Mouse (Mus musculus) forebrain, embryonic 16.5 days (tissue): Measurements from ENCODE around the gene Pcolce. TPM values are rescaled to one million over a fixed set of nuclear protein-coding genes. Genes with fewer than 3 reads are reported as not detected.
"Not testable (repeated sequence)": the region's sequence is repeated elsewhere in the genome, so short reads cannot be mapped to it uniquely, and the experiment has no call there.

Source experiments
- ATAC-seq: fragments of 200-750 bp; cut with Nextera tagmentation; 2 replicates; pipeline ENCODE4 v1.8.0; 2017; ENCODE audit warnings: mild to moderate bottlenecking, moderate library complexity
- H3K27ac ChIP-seq: fragments of 300-500 bp; sonication (generic); 2 replicates; pipeline ENCODE4 v1.5.1; 2014; ENCODE audit warnings: low read length, control low read depth
- H3K27me3 ChIP-seq: fragments of 300-500 bp; sonication (generic); replicated peaks from 2 replicates; pipeline ENCODE4 v1.6.1; 2014; ENCODE audit warnings: low read length; ENCODE audit not compliant: control insufficient read depth, insufficient read depth
- H3K36me3 ChIP-seq: fragments of 300-500 bp; sonication (generic); 2 replicates; pipeline ENCODE4 v1.6.1; 2014; ENCODE audit not compliant: control insufficient read depth, insufficient read depth
- H3K4me1 ChIP-seq: fragments of 300-500 bp; sonication (generic); replicated peaks from 2 replicates; pipeline ENCODE4 v1.6.1; 2014; ENCODE audit warnings: low read length; ENCODE audit not compliant: control insufficient read depth, insufficient read depth
- H3K4me2 ChIP-seq: fragments of 300-500 bp; sonication (generic); 2 replicates; pipeline ENCODE4 v1.6.1; 2014; ENCODE audit warnings: mild to moderate bottlenecking, low read length, control low read depth
- H3K4me3 ChIP-seq: fragments of 300-500 bp; sonication (generic); replicated peaks from 2 replicates; pipeline ENCODE4 v1.5.1; 2014; ENCODE audit warnings: mild to moderate bottlenecking, low read length, control low read depth
- H3K9ac ChIP-seq: fragments of 300-500 bp; sonication (generic); replicated peaks from 2 replicates; pipeline ENCODE4 v1.6.1; 2014; ENCODE audit warnings: low read depth, low read length, control low read depth
- H3K9me3 ChIP-seq: fragments of 300-500 bp; sonication (generic); 2 replicates; pipeline ENCODE4 v1.6.1; 2016; ENCODE audit warnings: low read length; ENCODE audit not compliant: control insufficient read depth
- WGBS: fragments of 180-500 bp; shearing (Covaris S2); extraction: QIAGEN DNeasy Blood & Tissue Kit; methylation state at CpG from one replicate; pipeline ENCODE4 v1.1.7; 2014; 5-methylcytosine and 5-hydroxymethylcytosine counted together
- polyA plus RNA-seq: library from polyadenylated mRNA; unstranded; fragments of >200 nt; fragmentation: Nextera tagmentation; extraction: Ambion mirVana; gene quantifications from 2 replicates; pipeline ENCODE4 v1.2.1, GENCODE M21; 2015

Gene Pcolce
- polyA plus RNA-seq, 1 experiment from 2014 or later = 10.6 TPM

GRCm38 (mm10) chr5:137631171-137631570, 17.6 kb upstream of the Pcolce start:
- no peak overlapping the region for H3K4me2 ChIP-seq
- no peak overlapping the region for H3K4me3 ChIP-seq
- no peaks in the 10 kb centered on the region for H3K27me3 ChIP-seq
- H3K9me3 ChIP-seq = no peaks in the 10 kb centered on the region
- no peak for ATAC-seq
- H3K4me1 ChIP-seq = peaks cover 26% of the 10 kb centered on the region
- no peak overlapping the region; the same call in 1 of the 2 replicates for H3K9ac ChIP-seq
- 78% methylated on average over 9 of the region's 9 CpGs for WGBS
- peaks cover 5% of the 10 kb centered on the region; the same call in 1 of the 2 replicates for H3K36me3 ChIP-seq
- H3K27ac ChIP-seq = no peak overlapping the region

GRCm38 (mm10) chr5:137630602-137631001, 17.0 kb upstream of the Pcolce start:
- Histone ChIP-seq H3K36me3 (0 out of 2 replicates have a peak, but pooled peaks cover 2% of the 10 kb centered on the region), H3K4me2 (peak overlapping the region; percentile 94; the same call in 1 of the 2 replicates), H3K9ac (no peak overlapping the region; the same call in 1 of the 2 replicates), H3K4me3 (no peak overlapping the region), H3K4me1 (peaks cover 26% of the 10 kb centered on the region), H3K27ac (no peak overlapping the region), H3K27me3 (no peaks in the 10 kb centered on the region), H3K9me3 (no peaks in the 10 kb centered on the region)
- WGBS = 59% methylated on average over 3 of the region's 3 CpGs
- no peak for ATAC-seq

GRCm38 (mm10) chr5:137629906-137630545, 16.4 kb upstream of the Pcolce start:
- Histone ChIP-seq H3K9me3 (no peaks in the 10 kb centered on the region), H3K27ac (no peak overlapping the region; the same call in 1 of the 2 replicates), H3K4me3 (peak overlapping the region; percentile 98), H3K27me3 (no peaks in the 10 kb centered on the region), H3K4me1 (peaks cover 26% of the 10 kb centered on the region), H3K36me3 (no peaks in the 10 kb centered on the region), H3K4me2 (peak overlapping the region; percentile 94), H3K9ac (peak overlapping the region; percentile 85)
- ATAC-seq = no peak
- WGBS = 22% methylated on average over 6 of the region's 6 CpGs

- no peaks in the 10 kb centered on the region for H3K9me3 ChIP-seq
- H3K4me2 ChIP-seq = peak overlapping the region; percentile 94
- ATAC-seq = peak; percentile 0; the same call in 1 of the 2 replicates
- peak overlapping the region; percentile 85 for H3K9ac ChIP-seq
- no peaks in the 10 kb centered on the region for H3K27me3 ChIP-seq
- peaks cover 26% of the 10 kb centered on the region for H3K4me1 ChIP-seq
- H3K4me3 ChIP-seq = peak overlapping the region; percentile 98
- 0% methylated on average over 23 of the region's 23 CpGs for WGBS
- peak overlapping the region; percentile 90 for H3K27ac ChIP-seq
- no peaks in the 10 kb centered on the region for H3K36me3 ChIP-seq
Observed at GRCm38 (mm10) chr5:137629306-137629721, 15.7 kb upstream of the Pcolce start.

- under 1% methylated on average over 45 of the region's 46 CpGs for WGBS
- Histone ChIP-seq H3K4me1 (peaks cover 26% of the 10 kb centered on the region), H3K27me3 (no peaks in the 10 kb centered on the region), H3K36me3 (no peaks in the 10 kb centered on the region), H3K27ac (peak within 1 kb of the TSS; percentile 94), H3K9ac (peak within 1 kb of the TSS; percentile 85), H3K4me2 (peak within 1 kb of the TSS; percentile 94), H3K9me3 (no peaks in the 10 kb centered on the region), H3K4me3 (peak within 1 kb of the TSS; percentile 98)
- ATAC-seq = peak; percentile 98
Observed at GRCm38 (mm10) chr5:137628498-137629305, 15.1 kb upstream of the Pcolce start, which contains the start of the genes Fbxo24, Lrch4 and Gm20605. Gene Fbxo24, minus strand, starts transcription at chr5:137629002. Gene Lrch4, plus strand, starts transcription at chr5:137629121. Gene Gm20605, plus strand, starts transcription at chr5:137629175.

GRCm38 (mm10) chr5:137627991-137628390, 14.4 kb upstream of the Pcolce start:
- Histone ChIP-seq H3K9me3 (no peaks in the 10 kb centered on the region), H3K4me1 (peaks cover 26% of the 10 kb centered on the region), H3K27me3 (no peaks in the 10 kb centered on the region), H3K27ac (peak overlapping the region; percentile 94), H3K4me2 (peak overlapping the region; percentile 84), H3K36me3 (no peaks in the 10 kb centered on the region), H3K9ac (peak overlapping the region; percentile 79), H3K4me3 (peak overlapping the region; percentile 77)
- ATAC-seq = no peak
- WGBS = 1% methylated on average over 9 of the region's 9 CpGs

- H3K4me2 ChIP-seq = no peak overlapping the region
- ATAC-seq = no peak
- H3K27ac ChIP-seq = no peak overlapping the region
- H3K36me3 ChIP-seq = no peaks in the 10 kb centered on the region
- H3K9me3 ChIP-seq = no peaks in the 10 kb centered on the region
- peaks cover 5% of the 10 kb centered on the region for H3K4me1 ChIP-seq
- WGBS = 86% methylated on average over 11 of the region's 11 CpGs
- no peaks in the 10 kb centered on the region for H3K27me3 ChIP-seq
- H3K9ac ChIP-seq = no peak overlapping the region
- H3K4me3 ChIP-seq = no peak overlapping the region
Observed at GRCm38 (mm10) chr5:137623937-137624530, 10.4 kb upstream of the Pcolce start.

GRCm38 (mm10) chr5:137615347-137615746, 1.8 kb upstream of the Pcolce start:
- no peaks in the 10 kb centered on the region for H3K9me3 ChIP-seq
- 92% methylated on average over 7 of the region's 7 CpGs for WGBS
- no peaks in the 10 kb centered on the region for H3K36me3 ChIP-seq
- no peak overlapping the region for H3K4me2 ChIP-seq
- H3K9ac ChIP-seq = no peak overlapping the region
- no peaks in the 10 kb centered on the region for H3K27me3 ChIP-seq
- no peaks in the 10 kb centered on the region for H3K4me1 ChIP-seq
- H3K27ac ChIP-seq = no peak overlapping the region
- no peak for ATAC-seq
- H3K4me3 ChIP-seq = no peak overlapping the region

- not testable (repeated sequence) for H3K27ac ChIP-seq, H3K4me1 ChIP-seq, H3K4me2 ChIP-seq, H3K9ac ChIP-seq, H3K36me3 ChIP-seq, H3K27me3 ChIP-seq, H3K4me3 ChIP-seq, H3K9me3 ChIP-seq, ATAC-seq
- 92% methylated on average over 2 of the region's 2 CpGs for WGBS
Observed at GRCm38 (mm10) chr5:137614921-137615320, 1.3 kb upstream of the Pcolce start.
